ENCODE assay signal across 18 mouse cellular contexts in the genomic region with DNA sequence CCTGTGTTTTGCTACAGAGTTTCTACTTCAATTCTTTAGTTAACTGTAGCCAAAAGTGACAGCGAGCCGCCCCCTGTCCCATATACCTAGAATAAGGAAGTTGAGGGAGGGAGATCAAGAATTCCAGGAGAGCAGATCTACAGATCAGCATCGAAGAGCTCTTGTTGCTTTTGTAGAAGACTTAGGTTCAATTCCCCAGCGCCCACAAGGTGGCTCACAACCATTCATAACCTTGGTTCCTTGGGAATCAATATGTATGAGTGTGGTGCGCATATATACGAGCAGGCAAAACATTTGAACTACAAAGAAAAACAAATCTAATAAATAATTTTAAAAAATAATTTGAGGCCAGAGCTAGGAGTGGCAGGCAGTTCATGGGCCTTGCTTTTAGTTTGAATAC. TPM values are rescaled to one million over a fixed set of nuclear protein-coding genes. Genes with fewer than 3 reads are reported as not detected.
DNase-seq lines count a peak whose midpoint lies in the region; ATAC-seq and TF ChIP-seq lines count a peak whose summit lies in the region.
"Had no signal": no experiment of that assay in that cellular context is flagged by ENCODE, and none has a peak within 500 bp of the region (broad histone marks: within the 10 kb centered on the region; RNA-seq: fewer than 3 reads in every experiment).

No protein-coding gene starts in this region.

- no peak overlapping the region for H3K4me3 ChIP-seq in intestine, postnatal 0 days (ENCODE audit: low read depth, low read length)
- H3K4me3 ChIP-seq in intestine, embryonic 15.5 days (replicated peaks): no peak overlapping the region
- H3K4me3 ChIP-seq in cortical plate, adult 2 months (ENCODE audit: insufficient read depth, low read length): no peak overlapping the region
- no peak overlapping the region for H3K4me3 ChIP-seq in hindbrain, embryonic 13.5 days
- H3K4me3 ChIP-seq: embryonic facial prominence, embryonic 12.5 days; forebrain, embryonic 12.5 days; heart, embryonic 13.5 days had no signal

- H3K36me3 ChIP-seq in intestine, postnatal 0 days (ENCODE audit: control insufficient read depth, insufficient read depth): no peaks in the 10 kb centered on the region
- no peaks in the 10 kb centered on the region for H3K36me3 ChIP-seq in intestine, embryonic 15.5 days
- H3K36me3 ChIP-seq in hindbrain, embryonic 13.5 days: no peaks in the 10 kb centered on the region
- H3K36me3 ChIP-seq: embryonic facial prominence, embryonic 12.5 days; forebrain, embryonic 12.5 days; heart, embryonic 13.5 days had no signal

- no peak overlapping the region for H3K27ac ChIP-seq in intestine, postnatal 0 days (ENCODE audit: low read depth, low read length)
- H3K27ac ChIP-seq in intestine, embryonic 15.5 days: no peak overlapping the region
- H3K27ac ChIP-seq in cortical plate, adult 2 months (ENCODE audit: insufficient read depth, low read length): no peak overlapping the region
- no peak overlapping the region for H3K27ac ChIP-seq in hindbrain, embryonic 13.5 days
- H3K27ac ChIP-seq: embryonic facial prominence, embryonic 12.5 days; forebrain, embryonic 12.5 days; heart, embryonic 13.5 days had no signal

- 35% methylated on average over 6 of the region's 6 CpGs for WGBS in intestine, postnatal 0 days
- WGBS in intestine, embryonic 15.5 days: 27% methylated on average over 6 of the region's 6 CpGs
- 24% methylated on average over 6 of the region's 6 CpGs for WGBS in hindbrain, embryonic 13.5 days

- H3K9ac ChIP-seq in intestine, postnatal 0 days (ENCODE audit: low read depth, low read length): no peak overlapping the region
- H3K9ac ChIP-seq in intestine, embryonic 15.5 days: no peak overlapping the region
- H3K9ac ChIP-seq in hindbrain, embryonic 13.5 days: no peak overlapping the region
- H3K9ac ChIP-seq: embryonic facial prominence, embryonic 12.5 days; forebrain, embryonic 12.5 days; heart, embryonic 13.5 days had no signal

- peak; percentile 29; the same call in 1 of the 2 replicates for TF ChIP-seq CTCF in intestine, postnatal 0 days (IDR thresholded peaks at IDR 0.05; ENCODE audit: low read depth)
- TF ChIP-seq CTCF in cortical plate, adult 2 months (IDR thresholded peaks at IDR 0.05; ENCODE audit: extremely low read depth, insufficient read depth, low read length): 0 out of 2 replicates have a peak, but pooled peaks have one; percentile 1

- H3K4me2 ChIP-seq in intestine, postnatal 0 days (replicated peaks; ENCODE audit: low read depth): no peak overlapping the region
- H3K4me2 ChIP-seq in intestine, embryonic 15.5 days (replicated peaks): no peak overlapping the region
- no peak overlapping the region for H3K4me2 ChIP-seq in hindbrain, embryonic 13.5 days
- H3K4me2 ChIP-seq: embryonic facial prominence, embryonic 12.5 days; forebrain, embryonic 12.5 days had no signal

- no peak for TF ChIP-seq POLR2A in cortical plate, adult 2 months (IDR thresholded peaks at IDR 0.05; ENCODE audit: extremely low read depth, insufficient read depth, low read length)

- DNase-seq in thymus, postnatal 14 days: peak; percentile 19
- no peak for DNase-seq in thymus, postnatal 4 days
- DNase-seq in cerebellum, adult 9-11 months: no peak
- DNase-seq: cerebellum, adult 18-20 months; cerebellum, postnatal 14 days; gastrocnemius, postnatal 10 days had no signal

- peaks cover 3% of the 10 kb centered on the region; the same call in 1 of the 2 replicates for H3K9me3 ChIP-seq in intestine, postnatal 0 days (ENCODE audit: control insufficient read depth)
- H3K9me3 ChIP-seq in intestine, embryonic 15.5 days: no peaks in the 10 kb centered on the region
- H3K9me3 ChIP-seq in hindbrain, embryonic 13.5 days: no peaks in the 10 kb centered on the region
- H3K9me3 ChIP-seq: embryonic facial prominence, embryonic 12.5 days had no signal

- no peaks in the 10 kb centered on the region for H3K4me1 ChIP-seq in intestine, postnatal 0 days (replicated peaks; ENCODE audit: control insufficient read depth, insufficient read depth, low read length)
- peaks cover 25% of the 10 kb centered on the region for H3K4me1 ChIP-seq in intestine, embryonic 15.5 days (replicated peaks)
- no peaks in the 10 kb centered on the region for H3K4me1 ChIP-seq in cortical plate, adult 2 months (ENCODE audit: control insufficient read depth, insufficient read depth, low read length)
- peaks cover 24% of the 10 kb centered on the region for H3K4me1 ChIP-seq in hindbrain, embryonic 13.5 days (replicated peaks)

- H3K27me3 ChIP-seq in intestine, postnatal 0 days (replicated peaks; ENCODE audit: control insufficient read depth, insufficient read depth, low read length): peaks cover 54% of the 10 kb centered on the region
- H3K27me3 ChIP-seq in intestine, embryonic 15.5 days (replicated peaks): peaks cover 63% of the 10 kb centered on the region
- H3K27me3 ChIP-seq in hindbrain, embryonic 13.5 days: peaks cover 92% of the 10 kb centered on the region

- ATAC-seq in intestine, postnatal 0 days: no peak
- no peak for ATAC-seq in intestine, embryonic 15.5 days
- no peak for ATAC-seq in hindbrain, embryonic 13.5 days (ENCODE audit: low FRiP score)
- no peak for ATAC-seq in activated CD4-positive, CD25-positive, alpha-beta regulatory T cell, adult 4 months
- ATAC-seq: forebrain, embryonic 16.5 days; hindbrain, embryonic 16.5 days; inflammation-experienced regulatory T-cells, adult 6 months had no signal

RNA-seq across cellular contexts. Expression of a gene that starts 3.2 kb away (rescaled TPM):
- polyA plus RNA-seq in intestine, postnatal 0 days (2015; fragmentation: Nextera tagmentation; extraction: Ambion mirVana): 0.08 TPM in 1 of 2 replicates, not detected in the other
- not detected in 2 replicates for polyA plus RNA-seq in intestine, embryonic 15.5 days (2015; fragmentation: Nextera tagmentation; extraction: Ambion mirVana)
- polyA plus RNA-seq in cortical plate, adult 2 months (2012; rRNA removed): 2.6 and 3.1 TPM in 2 replicates
- 0.12 TPM in 1 of 2 replicates, not detected in the other for polyA plus RNA-seq in hindbrain, embryonic 13.5 days (2015; fragmentation: Nextera tagmentation; extraction: Ambion mirVana)
- polyA plus RNA-seq in activated CD4-positive, CD25-positive, alpha-beta regulatory T cell, adult 4 months (2017; shearing (Covaris generic)): under 1 TPM in 1 of 2 experiments, not detected in 1; 0.22 TPM
- polyA plus RNA-seq: forebrain, embryonic 16.5 days had no signal

RNA-seq across cellular contexts. Expression of a gene that starts 8.5 kb away (rescaled TPM):
- not detected in 2 replicates for polyA plus RNA-seq in intestine, postnatal 0 days (2015; fragmentation: Nextera tagmentation; extraction: Ambion mirVana)
- polyA plus RNA-seq in intestine, embryonic 15.5 days (2015; fragmentation: Nextera tagmentation; extraction: Ambion mirVana): not detected in 2 replicates
- 0.15 and 0.17 TPM in 2 replicates for polyA plus RNA-seq in cortical plate, adult 2 months (2012; rRNA removed)
- 3.7 and 4.6 TPM in 2 replicates for polyA plus RNA-seq in hindbrain, embryonic 13.5 days (2015; fragmentation: Nextera tagmentation; extraction: Ambion mirVana)
- polyA plus RNA-seq in activated CD4-positive, CD25-positive, alpha-beta regulatory T cell, adult 4 months (2017; shearing (Covaris generic)): not detected
- polyA plus RNA-seq: heart, embryonic 13.5 days; heart, postnatal 0 days had no signal

RNA-seq across cellular contexts. Expression of a gene that starts 18.2 kb away (rescaled TPM):
- polyA plus RNA-seq in intestine, postnatal 0 days (2015; fragmentation: Nextera tagmentation; extraction: Ambion mirVana): 31.8 and 35.3 TPM in 2 replicates
- 39.8 and 43.6 TPM in 2 replicates for polyA plus RNA-seq in intestine, embryonic 15.5 days (2015; fragmentation: Nextera tagmentation; extraction: Ambion mirVana)
- 701 and 730 TPM in 2 replicates for polyA plus RNA-seq in cortical plate, adult 2 months (2012; rRNA removed)
- polyA plus RNA-seq in hindbrain, embryonic 13.5 days (2015; fragmentation: Nextera tagmentation; extraction: Ambion mirVana): 68.4 and 71.7 TPM in 2 replicates
- 10 to 100 TPM; 29.9 to 46.7 TPM for polyA plus RNA-seq in activated CD4-positive, CD25-positive, alpha-beta regulatory T cell, adult 4 months (2017; shearing (Covaris generic))

RNA-seq across cellular contexts. Expression of a gene that starts 28.1 kb away (rescaled TPM):
- polyA plus RNA-seq in intestine, postnatal 0 days (2015; fragmentation: Nextera tagmentation; extraction: Ambion mirVana): 0.07 TPM in 1 of 2 replicates, not detected in the other
- not detected in 2 replicates for polyA plus RNA-seq in intestine, embryonic 15.5 days (2015; fragmentation: Nextera tagmentation; extraction: Ambion mirVana)
- 723 and 876 TPM in 2 replicates for polyA plus RNA-seq in cortical plate, adult 2 months (2012; rRNA removed)
- polyA plus RNA-seq in hindbrain, embryonic 13.5 days (2015; fragmentation: Nextera tagmentation; extraction: Ambion mirVana): 0.63 and 0.69 TPM in 2 replicates
- polyA plus RNA-seq in activated CD4-positive, CD25-positive, alpha-beta regulatory T cell, adult 4 months (2017; shearing (Covaris generic)): not detected
- polyA plus RNA-seq: forebrain, embryonic 12.5 days; inflammation-experienced regulatory T-cells, adult 6 months had no signal

RNA-seq across cellular contexts. Expression of a gene that starts 50.2 kb away (rescaled TPM):
- polyA plus RNA-seq in intestine, postnatal 0 days (2015; fragmentation: Nextera tagmentation; extraction: Ambion mirVana): 67.0 and 67.3 TPM in 2 replicates
- polyA plus RNA-seq in intestine, embryonic 15.5 days (2015; fragmentation: Nextera tagmentation; extraction: Ambion mirVana): 88.3 and 89.0 TPM in 2 replicates
- polyA plus RNA-seq in cortical plate, adult 2 months (2012; rRNA removed): 71.3 and 75.7 TPM in 2 replicates
- polyA plus RNA-seq in hindbrain, embryonic 13.5 days (2015; fragmentation: Nextera tagmentation; extraction: Ambion mirVana): 73.4 and 77.5 TPM in 2 replicates
- polyA plus RNA-seq in activated CD4-positive, CD25-positive, alpha-beta regulatory T cell, adult 4 months (2017; shearing (Covaris generic)): 100 to 1,000 TPM in 1 of 2 experiments, 10 to 100 TPM in 1; 98.2 to 133 TPM
